Mouse (Mus musculus) intestine, postnatal 0 days (tissue): ENCODE measurements at regions not wholly inside any gene's neighbourhood (a gene's known extent, or its start where the extent isn't known, plus 50 kb on each side); places are given as distances from the start of the nearest gene placed in this dataset.

ENCODE experiments used
- ATAC-seq: fragments of 200-750 bp; cut with Nextera tagmentation; 2 replicates; pipeline ENCODE4 v1.8.0; 2017; ENCODE audit warnings: mild to moderate bottlenecking, moderate TSS enrichment, moderate library complexity
- H3K27ac ChIP-seq: fragments of 300-500 bp; sonication (generic); 2 replicates; pipeline ENCODE4 v1.5.1; 2014; ENCODE audit warnings: mild to moderate bottlenecking, low read depth, low read length, moderate library complexity
- H3K27me3 ChIP-seq: fragments of 300-500 bp; sonication (generic); replicated peaks from 2 replicates; pipeline ENCODE4 v1.6.1; 2014; ENCODE audit warnings: low read length, mixed read lengths; ENCODE audit not compliant: control insufficient read depth, insufficient read depth
- H3K36me3 ChIP-seq: fragments of 300-500 bp; sonication (generic); 2 replicates; pipeline ENCODE4 v1.6.1; 2014; ENCODE audit warnings: mild to moderate bottlenecking, moderate library complexity; ENCODE audit not compliant: control insufficient read depth, insufficient read depth
- H3K4me1 ChIP-seq: fragments of 300-500 bp; sonication (generic); replicated peaks from 2 replicates; pipeline ENCODE4 v1.6.1; 2014; ENCODE audit warnings: antibody characterized with exemption, low read length, mixed read lengths; ENCODE audit not compliant: control insufficient read depth, insufficient read depth
- H3K4me2 ChIP-seq: fragments of 300-500 bp; sonication (generic); replicated peaks from 2 replicates; pipeline ENCODE4 v1.6.1; 2014; ENCODE audit warnings: low read depth, mild to moderate bottlenecking, moderate library complexity
- H3K4me3 ChIP-seq: fragments of 300-500 bp; sonication (generic); 2 replicates; pipeline ENCODE4 v1.5.1; 2014; ENCODE audit warnings: low read depth, low read length
- H3K9ac ChIP-seq: fragments of 300-500 bp; sonication (generic); 2 replicates; pipeline ENCODE4 v1.6.1; 2014; ENCODE audit warnings: mild to moderate bottlenecking, low read depth, low read length
- H3K9me3 ChIP-seq: fragments of 300-500 bp; sonication (generic); 2 replicates; pipeline ENCODE4 v1.6.1; 2016; ENCODE audit warnings: mixed run types; ENCODE audit not compliant: control insufficient read depth
- CTCF ChIP-seq: sonication (generic); IDR thresholded peaks from 2 replicates; pipeline ENCODE4 v1.5.1; 2016; ENCODE audit warnings: low read depth, mild to moderate bottlenecking, control low read depth, antibody characterized with exemption, moderate library complexity
- WGBS: fragments of 180-500 bp; shearing (Covaris S2); extraction: QIAGEN DNeasy Blood & Tissue Kit; methylation state at CpG from one replicate; pipeline ENCODE4 v1.1.7; 2014; 5-methylcytosine and 5-hydroxymethylcytosine counted together

DNA sequence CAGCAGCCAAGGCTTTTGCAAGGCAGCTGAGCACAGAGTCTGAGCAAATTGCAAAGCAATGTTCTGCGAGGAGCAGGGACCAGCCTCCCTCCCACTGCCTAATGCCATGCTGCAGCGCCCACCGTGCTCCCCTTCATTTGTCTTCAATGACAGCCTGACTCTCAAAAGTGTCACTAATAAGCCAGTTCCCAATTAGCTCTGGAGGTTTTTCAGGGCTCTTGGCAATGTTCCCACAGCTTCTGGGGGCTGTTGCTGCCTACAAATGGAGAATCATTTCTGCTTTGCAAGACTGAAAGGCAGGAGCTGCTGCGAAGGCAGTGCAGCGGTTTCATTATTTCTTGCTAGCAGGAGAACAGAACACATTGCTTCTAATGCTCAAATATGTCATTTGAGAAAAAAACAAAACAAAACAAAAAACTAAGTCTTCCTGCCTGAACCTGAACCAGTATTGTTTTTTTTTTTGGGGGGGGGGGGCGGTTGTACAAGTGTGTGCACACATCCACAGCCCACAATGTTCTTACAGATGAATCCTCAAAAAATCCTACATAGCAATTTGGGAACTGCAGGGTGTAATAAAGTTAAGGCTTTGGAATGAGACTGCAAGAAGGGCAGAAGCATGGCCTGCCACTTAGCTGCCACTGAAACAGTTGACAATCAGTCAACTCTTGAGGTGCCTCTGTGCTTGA is 283.5 kb upstream of the Emcn start:
- Histone ChIP-seq H3K9me3 (no peaks in the 10 kb centered on the region), H3K27me3 (no peaks in the 10 kb centered on the region), H3K4me2 (no peak overlapping the region), H3K4me1 (no peaks in the 10 kb centered on the region), H3K36me3 (no peaks in the 10 kb centered on the region), H3K9ac (no peak overlapping the region), H3K4me3 (no peak overlapping the region), H3K27ac (no peak overlapping the region)
- ATAC-seq, result no peak
- 66% methylated on average over 6 of the region's 6 CpGs for WGBS
- no peak for TF ChIP-seq CTCF

DNA sequence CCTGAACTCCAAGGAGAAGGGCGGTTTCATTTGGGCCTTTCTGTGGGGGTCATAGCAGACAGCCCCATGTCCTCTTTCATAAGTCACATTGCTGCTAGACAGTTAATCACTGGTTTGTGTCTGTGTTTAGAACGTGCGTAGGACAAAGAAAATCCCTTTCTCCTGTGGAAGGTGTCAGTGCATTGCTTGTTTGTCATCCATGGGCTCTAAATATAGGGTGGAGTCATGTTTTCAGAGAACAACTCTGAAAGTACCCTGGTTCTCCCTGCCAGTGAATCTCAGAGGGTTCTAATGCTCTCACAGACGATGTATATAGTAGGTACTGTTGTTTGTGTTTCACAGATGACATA is 283.0 kb upstream of the Emcn start:
- Histone ChIP-seq H3K36me3 (no peaks in the 10 kb centered on the region), H3K4me2 (no peak overlapping the region), H3K9ac (no peak overlapping the region), H3K4me3 (no peak overlapping the region), H3K4me1 (no peaks in the 10 kb centered on the region), H3K27ac (no peak overlapping the region), H3K27me3 (no peaks in the 10 kb centered on the region), H3K9me3 (no peaks in the 10 kb centered on the region)
- 85% methylated on average over 4 of the region's 4 CpGs for WGBS
- TF ChIP-seq CTCF, result no peak
- ATAC-seq, result no peak

DNA sequence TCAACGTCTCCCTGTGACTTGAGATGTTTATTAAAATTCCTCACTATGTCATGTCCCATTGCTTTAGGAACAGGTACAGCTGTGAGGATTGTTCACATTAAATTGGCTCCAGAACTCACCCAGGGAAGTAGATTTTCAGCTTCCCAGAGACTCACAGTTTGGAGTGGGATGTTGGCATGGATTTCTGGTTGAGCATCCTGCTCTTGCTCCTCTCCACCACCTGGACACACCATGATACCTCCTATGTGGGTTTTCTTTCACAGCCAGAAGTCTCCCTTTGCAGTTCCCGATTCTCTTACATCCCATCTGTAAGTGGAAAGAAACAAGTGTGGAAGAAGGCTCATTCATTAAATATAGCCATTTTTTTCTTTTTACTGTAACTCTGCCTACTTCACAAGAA is 278.8 kb upstream of the Emcn start:
- no peak for ATAC-seq
- Histone ChIP-seq H3K4me2 (no peak overlapping the region), H3K9me3 (no peaks in the 10 kb centered on the region), H3K36me3 (no peaks in the 10 kb centered on the region), H3K9ac (no peak overlapping the region), H3K4me3 (no peak overlapping the region), H3K4me1 (no peaks in the 10 kb centered on the region), H3K27me3 (no peaks in the 10 kb centered on the region), H3K27ac (no peak overlapping the region)
- WGBS, result 85% methylated on average over 2 of the region's 2 CpGs
- no peak for TF ChIP-seq CTCF

DNA sequence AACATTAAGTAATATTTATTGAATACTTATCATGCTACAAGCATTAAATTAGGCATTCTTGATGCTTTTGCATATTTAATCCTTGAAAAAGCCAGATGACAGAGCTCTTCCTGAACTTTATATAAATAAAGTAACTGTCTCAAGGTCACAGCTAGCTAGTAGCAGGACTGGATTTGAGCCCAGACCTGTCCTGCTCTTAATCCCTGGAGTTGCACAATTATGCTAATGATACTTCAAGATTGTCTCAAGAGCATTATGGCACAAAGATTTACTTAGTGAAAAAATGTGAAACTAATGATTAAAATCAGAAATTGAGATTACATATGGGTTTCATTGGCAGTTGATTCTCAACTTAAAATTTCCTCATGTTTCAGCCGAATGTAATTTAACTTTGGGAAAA is 273.5 kb upstream of the Emcn start:
- Histone ChIP-seq H3K27me3 (no peaks in the 10 kb centered on the region), H3K4me2 (no peak overlapping the region), H3K9me3 (no peaks in the 10 kb centered on the region), H3K36me3 (no peaks in the 10 kb centered on the region), H3K4me3 (no peak overlapping the region), H3K27ac (no peak overlapping the region), H3K4me1 (no peaks in the 10 kb centered on the region), H3K9ac (no peak overlapping the region)
- TF ChIP-seq CTCF, result no peak
- 71% methylated on average over 1 of the region's 1 CpGs for WGBS
- no peak for ATAC-seq

DNA sequence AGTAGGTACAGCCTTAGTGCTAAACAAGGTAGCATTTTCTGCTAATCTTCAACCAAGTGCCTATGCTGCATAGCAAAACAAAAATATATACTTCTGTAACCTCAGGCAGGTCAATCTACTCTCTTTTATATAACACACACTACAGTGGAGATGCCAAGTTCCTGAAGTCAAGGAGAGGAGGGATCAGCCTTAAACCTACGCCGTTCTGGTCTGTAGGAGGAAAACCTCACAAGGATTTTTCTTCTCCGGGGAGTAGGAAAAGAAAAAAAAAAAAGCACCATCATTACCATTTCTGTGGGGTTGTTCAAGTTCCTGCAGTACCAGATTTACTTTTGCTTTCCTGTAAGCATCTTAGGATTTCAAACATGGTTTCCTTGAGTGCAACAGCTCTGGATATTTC is 271.5 kb upstream of the Emcn start:
- Histone ChIP-seq H3K4me1 (no peaks in the 10 kb centered on the region), H3K9ac (no peak overlapping the region), H3K9me3 (no peaks in the 10 kb centered on the region), H3K4me3 (no peak overlapping the region), H3K4me2 (no peak overlapping the region), H3K36me3 (no peaks in the 10 kb centered on the region), H3K27me3 (no peaks in the 10 kb centered on the region), H3K27ac (no peak overlapping the region)
- TF ChIP-seq CTCF, result no peak
- 94% methylated on average over 3 of the region's 3 CpGs for WGBS
- no peak for ATAC-seq

DNA sequence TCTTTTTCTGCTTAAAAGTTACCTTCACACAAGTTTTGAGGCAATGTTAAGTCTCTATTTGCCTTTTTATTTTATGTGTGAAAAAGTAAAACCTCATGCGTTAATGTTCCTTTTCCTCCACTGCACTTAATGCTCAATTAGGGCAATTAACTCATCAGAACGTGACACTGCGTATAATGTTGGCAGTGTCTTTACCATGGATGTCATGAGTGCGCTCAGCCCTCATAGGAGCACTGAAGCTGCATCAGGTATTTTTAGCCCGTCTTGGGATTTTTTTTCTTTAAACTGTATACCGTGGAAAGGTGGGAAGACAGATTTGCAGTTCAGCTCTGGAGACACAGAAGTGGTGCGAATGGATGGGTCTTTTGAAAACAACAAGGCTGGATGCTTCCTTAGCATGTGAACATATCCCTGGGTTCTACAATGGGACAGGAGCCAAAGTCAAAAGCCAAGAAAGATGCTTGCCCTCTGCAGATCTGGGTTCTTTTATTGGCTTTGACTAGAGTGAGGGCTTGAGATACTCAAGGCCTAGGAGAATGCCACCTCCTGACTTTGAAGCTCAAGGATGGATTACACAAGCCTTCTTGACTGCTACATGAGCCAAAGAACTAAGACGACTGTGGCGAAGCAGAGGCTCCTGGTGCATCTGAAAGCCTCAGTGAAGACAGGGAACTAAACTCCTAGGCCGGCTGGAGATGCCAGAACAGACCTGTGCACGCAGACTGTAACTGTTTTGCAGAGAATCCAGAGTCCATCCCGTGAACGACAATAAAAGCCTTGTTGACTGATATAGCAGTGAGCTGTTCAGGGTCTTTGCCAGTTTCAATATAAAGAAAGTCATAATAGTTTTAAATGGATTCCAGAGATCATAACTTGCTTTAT is 262.9 kb upstream of the Emcn start:
- no peaks in the 10 kb centered on the region for H3K27me3 ChIP-seq
- no peak overlapping the region for H3K9ac ChIP-seq
- no peak overlapping the region for H3K4me3 ChIP-seq
- no peaks in the 10 kb centered on the region for H3K9me3 ChIP-seq
- no peaks in the 10 kb centered on the region for H3K4me1 ChIP-seq
- 75% methylated on average over 13 of the region's 13 CpGs for WGBS
- no peak overlapping the region for H3K4me2 ChIP-seq
- no peak for TF ChIP-seq CTCF
- no peaks in the 10 kb centered on the region for H3K36me3 ChIP-seq
- no peak overlapping the region for H3K27ac ChIP-seq
- ATAC-seq, result no peak
